Mouse (Mus musculus) C2C12 (cell line): ENCODE results near the gene Ttll5. TPM values are rescaled to one million over a fixed set of nuclear protein-coding genes. Genes with fewer than 3 reads are reported as not detected.

ENCODE experiments used
- H3K27me3 ChIP-seq: one replicate; pipeline ENCODE4 v1.6.1; 2011; ENCODE audit not compliant: control insufficient read depth, insufficient read depth, insufficient read length
- H3K36me3 ChIP-seq: one replicate; pipeline ENCODE4 v1.6.1; 2011; ENCODE audit not compliant: control insufficient read depth, insufficient read depth
- H3K4me3 ChIP-seq: one replicate; pipeline ENCODE4 v1.5.1; 2011; ENCODE audit warnings: mild to moderate bottlenecking, control low read depth; ENCODE audit not compliant: poor library complexity, insufficient read depth, severe bottlenecking
- H3K79me2 ChIP-seq: one replicate; pipeline ENCODE4 v1.6.1; 2011; ENCODE audit not compliant: control insufficient read depth, insufficient read depth
- H3K79me3 ChIP-seq: one replicate; pipeline ENCODE4 v1.6.1; 2011; ENCODE audit warnings: low read depth, control low read depth
- H3ac ChIP-seq: one replicate; pipeline ENCODE3; 2011; ENCODE audit warnings: low read depth; ENCODE audit not compliant: control insufficient read depth, insufficient read length
- CTCF ChIP-seq: IDR thresholded peaks from one replicate; pipeline ENCODE4 v1.5.1; 2011; ENCODE audit not compliant: control insufficient read depth, insufficient read depth, insufficient read length
- FOSL1 ChIP-seq: IDR thresholded peaks from one replicate; pipeline ENCODE4 v1.8.0; 2011; ENCODE audit warnings: mild to moderate bottlenecking, low read length; ENCODE audit not compliant: poor library complexity, insufficient read depth, severe bottlenecking
- USF1 ChIP-seq: IDR thresholded peaks from one replicate; pipeline ENCODE4 v1.6.1; 2011; ENCODE audit warnings: low read depth, mild to moderate bottlenecking, control low read depth, moderate library complexity
- polyA plus RNA-seq: library from polyadenylated mRNA; unstranded; fragments of >200 nt; fragmentation: generic; extraction: Trizol; gene quantifications from one replicate; pipeline ENCODE4 v1.2.1, GENCODE M21; 2012; ENCODE audit warnings: missing spikeins

The Ttll5 gene
- polyA plus RNA-seq, 1 experiment, result 20.1 TPM

DNA sequence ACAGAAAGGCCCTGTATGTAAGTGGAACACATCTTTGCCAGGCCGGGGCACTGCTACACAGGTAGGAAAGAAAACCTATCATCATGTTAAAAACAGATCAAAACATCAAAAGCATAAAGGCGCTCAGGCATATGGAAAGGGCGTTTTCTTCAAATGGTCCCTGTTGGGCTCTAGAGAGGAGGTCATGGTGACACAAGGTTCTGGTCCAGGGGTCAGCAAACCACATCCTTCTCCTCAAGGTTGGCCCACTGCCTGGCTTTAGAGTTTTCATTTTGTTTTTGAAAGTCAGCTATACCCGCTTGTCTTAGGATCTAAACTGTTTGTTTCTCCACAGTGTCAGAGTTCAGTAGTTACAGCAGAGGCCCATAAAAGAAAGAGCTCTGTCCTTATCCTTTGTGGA, 285.1 kb downstream of the Ttll5 start:
- Histone ChIP-seq H3K79me2 (no peaks in the 10 kb centered on the region), H3ac (no peak overlapping the region), H3K4me3 (no peak overlapping the region), H3K36me3 (peaks cover 9% of the 10 kb centered on the region), H3K27me3 (no peaks in the 10 kb centered on the region), H3K79me3 (no peaks in the 10 kb centered on the region)
- no peak for TF ChIP-seq USF1

DNA sequence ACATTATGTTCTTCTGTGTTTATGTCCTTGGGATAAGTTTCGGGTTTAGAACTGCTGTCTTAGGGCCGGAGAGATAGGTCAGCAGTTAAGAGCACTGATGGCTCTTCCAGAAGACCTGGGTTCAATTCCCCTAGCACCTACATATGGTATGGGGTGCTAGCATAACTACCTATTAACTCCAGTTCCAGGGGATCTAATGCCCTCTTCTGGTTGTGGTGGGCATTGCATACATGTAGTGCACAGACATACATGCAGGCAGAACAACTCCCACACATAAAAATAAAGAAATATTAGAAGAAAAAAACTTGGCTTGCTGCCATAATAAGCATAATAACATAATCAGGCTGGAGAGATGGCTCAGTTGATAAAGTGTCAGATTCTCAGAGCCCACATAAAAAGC, 286.2 kb downstream of the Ttll5 start:
- Histone ChIP-seq H3K27me3 (no peaks in the 10 kb centered on the region), H3ac (no peak overlapping the region), H3K4me3 (no peak overlapping the region), H3K36me3 (peaks cover 15% of the 10 kb centered on the region), H3K79me2 (no peaks in the 10 kb centered on the region), H3K79me3 (no peaks in the 10 kb centered on the region)
- TF ChIP-seq CTCF (peak; percentile 9), FOSL1 (no peak)

Other genes with a start within 250 kb of the Ttll5 start
- 86.8 TPM for gene Jdp2, start 225.6 kb upstream of the Ttll5 start, polyA plus RNA-seq
- 0.06 TPM for gene Batf, start 138.0 kb upstream of the Ttll5 start, polyA plus RNA-seq
- gene Flvcr2, start 78.1 kb upstream of the Ttll5 start, polyA plus RNA-seq, result 0.16 TPM
- gene Erg28, start 109 bp upstream of the Ttll5 start, polyA plus RNA-seq, result 51.4 TPM